Mouse (Mus musculus) left cerebral cortex, postnatal 4 days (tissue): ENCODE data around the gene Kirrel. TPM values are rescaled to one million over a fixed set of nuclear protein-coding genes. Genes with fewer than 3 reads are reported as not detected.

Source experiments
- DNase-seq: peaks from one replicate; pipeline ENCODE4 v3.0.0-alpha.2; 2022
- intact Hi-C: fragments of 180-260 bp; cut with DNase I; formaldehyde crosslinking; loops from one replicate; pipeline ENCODE4 v1.15.1; 2025
- total RNA-seq, 2 experiments: library from RNA; stranded (reverse); gene quantifications; 2 replicates each; pipeline ENCODE4 v1.2.3; 2021

The Kirrel gene
- 1 to 10 TPM; 9.1 to 9.5 TPM for total RNA-seq

- intact Hi-C loops: loop anchor here (2.0 kb wide), 1 partner anchor 141 kb away; no protein-coding TSS in a partner anchor
- peak; percentile 78 for DNase-seq
Measured at GRCm38 (mm10) chr3:87174096-87174768, at the start of gene Kirrel. Gene Kirrel (minus strand): TSS chr3:87174747.

- intact Hi-C loops: no loop called here
Measured at GRCm38 (mm10) chr3:87223636-87224035, 49.1 kb upstream of the Kirrel start.

GRCm38 (mm10) chr3:87222346-87222745 is 47.8 kb upstream of the Kirrel start:
- DNase-seq: no peak
- intact Hi-C loops: no loop called here

More at GRCm38 (mm10) chr3:87223636-87224035, 49.1 kb upstream of the Kirrel start:
- no peak for DNase-seq

GRCm38 (mm10) chr3:87215176-87215575 is 40.6 kb upstream of the Kirrel start:
- no peak for DNase-seq
- intact Hi-C loops: no loop called here

- intact Hi-C loops: no loop called here
- no peak for DNase-seq
Measured at GRCm38 (mm10) chr3:87214221-87214864, 39.8 kb upstream of the Kirrel start.

GRCm38 (mm10) chr3:87206336-87207075 is 32.0 kb upstream of the Kirrel start:
- no peak for DNase-seq
- intact Hi-C loops: no loop called here

GRCm38 (mm10) chr3:87196637-87197036 is 22.1 kb upstream of the Kirrel start:
- no peak for DNase-seq
- intact Hi-C loops: no loop called here

- DNase-seq: no peak
- intact Hi-C loops: no loop called here
Measured at GRCm38 (mm10) chr3:87195041-87195440, 20.5 kb upstream of the Kirrel start.

- no peak for DNase-seq
- intact Hi-C loops: no loop called here
Measured at GRCm38 (mm10) chr3:87194591-87194990, 20.0 kb upstream of the Kirrel start.

- intact Hi-C loops: no loop called here
- DNase-seq: no peak
Measured at GRCm38 (mm10) chr3:87193756-87194155, 19.2 kb upstream of the Kirrel start.

GRCm38 (mm10) chr3:87193352-87193751 is 18.8 kb upstream of the Kirrel start:
- DNase-seq: no peak
- intact Hi-C loops: no loop called here

- no peak for DNase-seq
- intact Hi-C loops: no loop called here
Measured at GRCm38 (mm10) chr3:87176687-87177086, 2.1 kb upstream of the Kirrel start.

GRCm38 (mm10) chr3:87175438-87175815 is 880 bp upstream of the Kirrel start:
- no peak for DNase-seq
- intact Hi-C loops: loop anchor here (1.0 to 2.0 kb wide), 2 partner anchors 85 to 143 kb away; no protein-coding TSS in a partner anchor

GRCm38 (mm10) chr3:87174769-87175437 is 356 bp upstream of the Kirrel start:
- no peak for DNase-seq
- intact Hi-C loops: loop anchor here (1.0 to 2.0 kb wide), 2 partner anchors 85 to 142 kb away; no protein-coding TSS in a partner anchor

GRCm38 (mm10) chr3:87173486-87174085 is 961 bp downstream of the Kirrel start:
- intact Hi-C loops: loop anchor here (2.0 kb wide), 1 partner anchor 141 kb away; no protein-coding TSS in a partner anchor

GRCm38 (mm10) chr3:87173103-87173444 is 1.5 kb downstream of the Kirrel start:
- intact Hi-C loops: no loop called here
- DNase-seq: no peak

More at GRCm38 (mm10) chr3:87173486-87174085, 961 bp downstream of the Kirrel start:
- no peak for DNase-seq

- intact Hi-C loops: no loop called here
- DNase-seq: peak; percentile 29
Measured at GRCm38 (mm10) chr3:87172351-87173102, 2.0 kb downstream of the Kirrel start.

GRCm38 (mm10) chr3:87171201-87172100 is 3.1 kb downstream of the Kirrel start:
- intact Hi-C loops: no loop called here
- peak; percentile 27 for DNase-seq
